8 mouse cellular contexts compared by ENCODE assay signal in genomic region chr9:21955225-21955569, GRCm38 (mm10). TPM values are rescaled to one million over a fixed set of nuclear protein-coding genes. Genes with fewer than 3 reads are reported as not detected.
A peak's percentile ranks its signal among the peaks of the same experiment; 100 is the strongest.
DNase-seq lines count a peak whose midpoint lies in the region; ATAC-seq and TF ChIP-seq lines count a peak whose summit lies in the region.

No protein-coding gene starts in this region.

- WGBS in heart, embryonic 13.5 days, result 1% methylated on average over 18 of the region's 18 CpGs
- WGBS in macrophage (ENCODE audit: missing documents), result 0% methylated on average over 18 of the region's 18 CpGs

- peaks cover 12% of the 10 kb centered on the region for H3K79me2 ChIP-seq in MEL (ENCODE audit: control insufficient read depth, insufficient read depth, low read length, poor library complexity)
- H3K79me2 ChIP-seq in macrophage (ENCODE audit: inconsistent target), result no peaks in the 10 kb centered on the region

- H3K4me2 ChIP-seq in heart, embryonic 13.5 days, result peak overlapping the region; percentile 76

- peak overlapping the region; percentile 94 for H3K27ac ChIP-seq in heart, embryonic 13.5 days (replicated peaks)
- H3K27ac ChIP-seq in MEL (ENCODE audit: control insufficient read depth, low read depth, low read length) (peak overlapping the region; percentile 87), macrophage (peak overlapping the region; percentile 55)

- no peak for TF ChIP-seq POLR2A in MEL (IDR thresholded peaks at IDR 0.05; ENCODE audit: control insufficient read depth in 1 of 2, insufficient read depth in 1 of 2, low read depth in 1 of 2, low read length in 2 of 2, poor library complexity in 1 of 2)

- peak; percentile 50 for ATAC-seq in heart, embryonic 13.5 days (ENCODE audit: extremely low read depth, insufficient number of reproducible peaks, low FRiP score, low TSS enrichment)
- ATAC-seq in granulocyte monocyte progenitor cell, adult 5-6 weeks (replicated peaks; ENCODE audit: poor library complexity, severe bottlenecking), result peak; percentile 20

- no peak for TF ChIP-seq RAD21 in MEL (IDR thresholded peaks at IDR 0.05; ENCODE audit: low read depth, low read length)

- TF ChIP-seq EP300 in MEL (IDR thresholded peaks at IDR 0.05; ENCODE audit: low read depth in 1 of 2, low read length in 2 of 2), result no peak

- H3K4me3 ChIP-seq in heart, embryonic 13.5 days, result peak overlapping the region; percentile 79
- H3K4me3 ChIP-seq in MEL (ENCODE audit: control insufficient read depth in 1 of 2, insufficient read depth in 1 of 2, low read depth in 2 of 2, low read length in 2 of 2) (peak overlapping the region; percentile 52 to 66), macrophage (ENCODE audit: inconsistent target) (peak overlapping the region; percentile 43)

- no peaks in the 10 kb centered on the region for H3K9me3 ChIP-seq in heart, embryonic 13.5 days
- no peaks in the 10 kb centered on the region for H3K9me3 ChIP-seq in MEL (replicated peaks; ENCODE audit: insufficient read depth, low read length)

- peaks cover 15% of the 10 kb centered on the region for H3K4me1 ChIP-seq in heart, embryonic 13.5 days
- H3K4me1 ChIP-seq in MEL (ENCODE audit: control insufficient read depth in 1 of 2, insufficient read depth in 2 of 2, low read length in 2 of 2), result peaks cover 7 to 28% of the 10 kb centered on the region in 2 experiments

- H3K9ac ChIP-seq in heart, embryonic 13.5 days, result peak overlapping the region; percentile 88
- peak overlapping the region; percentile 76 for H3K9ac ChIP-seq in MEL (ENCODE audit: control insufficient read depth, low read depth, low read length, poor library complexity, severe bottlenecking)

- peak in 1 of 3 experiments; percentile 61; a peak in 2 of 6 replicates for TF ChIP-seq CTCF in MEL (IDR thresholded peaks at IDR 0.05 in 2 of 3, conservative IDR thresholded peaks at IDR 0.05 in 1 of 3; ENCODE audit: control insufficient read depth in 1 of 3, insufficient read depth in 1 of 3, low read depth in 2 of 3, low read length in 3 of 3, poor library complexity in 1 of 3, severe bottlenecking in 1 of 3)

- H3K36me3 ChIP-seq in heart, embryonic 13.5 days, result peaks cover 24% of the 10 kb centered on the region
- H3K36me3 ChIP-seq in MEL (ENCODE audit: control insufficient read depth in 1 of 2, insufficient read depth in 2 of 2, low read length in 2 of 2) (peaks cover 7 to 21% of the 10 kb centered on the region in 2 experiments), macrophage (ENCODE audit: inconsistent target) (no peaks in the 10 kb centered on the region)

- peaks cover 9% of the 10 kb centered on the region for H3K27me3 ChIP-seq in heart, embryonic 13.5 days (replicated peaks)
- H3K27me3 ChIP-seq in MEL (ENCODE audit: control insufficient read depth in 1 of 2, insufficient read depth in 2 of 2, low read length in 2 of 2), result no peaks in the 10 kb centered on the region

- DNase-seq in heart, postnatal 4 days, result no peak
- DNase-seq in MEL (ENCODE audit: low read depth, low spot score), result no peak
- no peak for DNase-seq in urinary bladder, postnatal 14 days (ENCODE audit: low spot score)
- DNase-seq in layer of hippocampus, adult 9-10 months (ENCODE audit: low spot score), result no peak
- DNase-seq in c-Kit-positive CD71-positive TER-119-positive erythroid progenitor cells, embryonic 14.5 days (ENCODE audit: low spot score), result no peak

TF ChIP-seq in MEL, 35 proteins besides CTCF, POLR2A, EP300 and RAD21 (continues in another document):
- TF ChIP-seq E2F4 (IDR thresholded peaks at IDR 0.05; ENCODE audit: borderline replicate concordance, low read depth, low read length), result no peak
- TF ChIP-seq HCFC1 (IDR thresholded peaks at IDR 0.05; ENCODE audit: low read depth, low read length), result no peak
- no peak for TF ChIP-seq USF1 (IDR thresholded peaks at IDR 0.05; ENCODE audit: low read depth, low read length)
- TF ChIP-seq TBP (IDR thresholded peaks at IDR 0.05; ENCODE audit: low read depth, low read length), result no peak
- no peak for TF ChIP-seq GABPA (IDR thresholded peaks at IDR 0.05; ENCODE audit: low read depth, low read length)
- TF ChIP-seq MEF2A (IDR thresholded peaks at IDR 0.05; ENCODE audit: extremely low read depth, insufficient replicate concordance, low read depth, low read length, poor library complexity, severe bottlenecking), result no peak
- no peak for TF ChIP-seq MAZ (IDR thresholded peaks at IDR 0.05; ENCODE audit: low read depth, low read length)

RNA-seq across cellular contexts. Expression of gene Swsap1, which starts 0.4 kb away (rescaled TPM):
- 5.1 and 5.7 TPM in 2 replicates for polyA plus RNA-seq in heart, embryonic 13.5 days (2015; fragmentation: Nextera tagmentation; extraction: Ambion mirVana)
- 1 to 10 TPM; 8.8 to 9.0 TPM for total RNA-seq in heart, postnatal 4 days (2021)
- 12.7 and 17.2 TPM in 2 replicates for total RNA-seq in MEL (2012; rRNA removed)
- polyA plus RNA-seq in MEL (2012; ENCODE audit: insufficient read depth in 1 of 2, insufficient read length in 2 of 2, low read depth in 1 of 2, low replicate concordance in 2 of 2, missing spikeins in 1 of 2), result 10 to 100 TPM in 1 of 2 experiments, not detected in 1; 19.3 TPM
- total RNA-seq in granulocyte monocyte progenitor cell, adult 5-6 weeks (2014; fragmentation: Nextera tagmentation), result 7.8 and 9.9 TPM in 2 replicates
- 7.6 and 8.2 TPM in 2 replicates for total RNA-seq in granulocyte monocyte progenitor cell, adult 5-6 weeks (2017)
- total RNA-seq in macrophage (2018; cell fraction: chromatin; rRNA removed), result 1 to 10 TPM in 10 of 26 experiments, under 1 TPM in 5, not detected in 11; 0.40 to 4.0 (median 1.4) TPM
- 1 to 10 TPM; 1.4 to 7.9 (median 5.2) TPM for total RNA-seq in macrophage (2018; cell fraction: cytosol; rRNA removed)
- total RNA-seq in macrophage (2018; cell fraction: nucleus; rRNA removed), result 1 to 10 TPM in 19 of 26 experiments, under 1 TPM in 6, not detected in 1; 0.40 to 5.5 (median 1.9) TPM
- 5.2 to 6.3 TPM (median 5.4 TPM) in 3 replicates for polyA plus RNA-seq in macrophage (2018)

RNA-seq across cellular contexts. Expression of gene Epor, which starts 8.1 kb away (rescaled TPM):
- 7.3 and 8.5 TPM in 2 replicates for polyA plus RNA-seq in heart, embryonic 13.5 days (2015; fragmentation: Nextera tagmentation; extraction: Ambion mirVana)
- 1 to 10 TPM; 1.7 to 2.1 TPM for total RNA-seq in heart, postnatal 4 days (2021)
- 139 and 192 TPM in 2 replicates for total RNA-seq in MEL (2012; rRNA removed)
- polyA plus RNA-seq in MEL (2012; ENCODE audit: insufficient read depth in 1 of 2, insufficient read length in 2 of 2, low read depth in 1 of 2, low replicate concordance in 2 of 2, missing spikeins in 1 of 2) (100 to 1,000 TPM in 1 of 2 experiments, not detected in 1; 440 TPM), macrophage (2018) (5.3 to 6.7 TPM (median 6.5 TPM) in 3 replicates)
- total RNA-seq in granulocyte monocyte progenitor cell, adult 5-6 weeks (2014; fragmentation: Nextera tagmentation), result 0.21 and 0.41 TPM in 2 replicates
- total RNA-seq in granulocyte monocyte progenitor cell, adult 5-6 weeks (2017), result 0.77 TPM in 1 of 2 replicates, not detected in the other
- total RNA-seq in macrophage (2018; cell fraction: chromatin; rRNA removed), result 10 to 100 TPM in 1 of 26 experiments, 1 to 10 TPM in 10, under 1 TPM in 10, not detected in 5; 0.49 to 11.8 (median 1.0) TPM
- total RNA-seq in macrophage (2018; cell fraction: cytosol; rRNA removed), result 1 to 10 TPM in 18 of 26 experiments, under 1 TPM in 8; 0.30 to 9.2 (median 2.9) TPM
- 1 to 10 TPM in 14 of 26 experiments, under 1 TPM in 9, not detected in 3; 0.29 to 9.8 (median 2.6) TPM for total RNA-seq in macrophage (2018; cell fraction: nucleus; rRNA removed)

RNA-seq across cellular contexts. Expression of gene Plppr2, which starts 18.4 kb away (rescaled TPM):
- 5.1 and 5.2 TPM in 2 replicates for polyA plus RNA-seq in heart, embryonic 13.5 days (2015; fragmentation: Nextera tagmentation; extraction: Ambion mirVana)
- 1 to 10 TPM; 3.0 to 3.1 TPM for total RNA-seq in heart, postnatal 4 days (2021)
- 1.3 and 1.4 TPM in 2 replicates for total RNA-seq in MEL (2012; rRNA removed)
- 10 to 100 TPM in 1 of 2 experiments, not detected in 1; 13.9 TPM for polyA plus RNA-seq in MEL (2012; ENCODE audit: insufficient read depth in 1 of 2, insufficient read length in 2 of 2, low read depth in 1 of 2, low replicate concordance in 2 of 2, missing spikeins in 1 of 2)
- 0.58 and 1.4 TPM in 2 replicates for total RNA-seq in granulocyte monocyte progenitor cell, adult 5-6 weeks (2014; fragmentation: Nextera tagmentation)
- total RNA-seq in granulocyte monocyte progenitor cell, adult 5-6 weeks (2017), result not detected in 2 replicates
- total RNA-seq in macrophage (2018; cell fraction: chromatin; rRNA removed), result 1 to 10 TPM; 2.5 to 8.0 (median 4.6) TPM
- 1 to 10 TPM in 7 of 26 experiments, under 1 TPM in 19; 0.33 to 1.4 (median 0.88) TPM for total RNA-seq in macrophage (2018; cell fraction: cytosol; rRNA removed)
- total RNA-seq in macrophage (2018; cell fraction: nucleus; rRNA removed), result 1 to 10 TPM; 1.8 to 5.5 (median 3.6) TPM
- polyA plus RNA-seq in macrophage (2018), result 0.36 to 1.4 TPM (median 0.91 TPM) in 3 replicates

RNA-seq across cellular contexts. Expression of gene Tmem205, which starts 27.8 kb away (rescaled TPM):
- polyA plus RNA-seq in heart, embryonic 13.5 days (2015; fragmentation: Nextera tagmentation; extraction: Ambion mirVana), result 41.5 and 47.8 TPM in 2 replicates
- 10 to 100 TPM; 20.1 to 21.3 TPM for total RNA-seq in heart, postnatal 4 days (2021)
- total RNA-seq in MEL (2012; rRNA removed), result 118 and 128 TPM in 2 replicates
- polyA plus RNA-seq in MEL (2012; ENCODE audit: insufficient read depth in 1 of 2, insufficient read length in 2 of 2, low read depth in 1 of 2, low replicate concordance in 2 of 2, missing spikeins in 1 of 2) (100 to 1,000 TPM in 1 of 2 experiments, not detected in 1; 114 TPM), macrophage (2018) (14.3 to 71.0 TPM (median 48.2 TPM) in 3 replicates)
- 40.4 and 75.8 TPM in 2 replicates for total RNA-seq in granulocyte monocyte progenitor cell, adult 5-6 weeks (2014; fragmentation: Nextera tagmentation)
- 21.1 and 33.3 TPM in 2 replicates for total RNA-seq in granulocyte monocyte progenitor cell, adult 5-6 weeks (2017)
- total RNA-seq in macrophage (2018; cell fraction: chromatin; rRNA removed), result 10 to 100 TPM in 13 of 26 experiments, 1 to 10 TPM in 13; 1.2 to 40.1 (median 10.5) TPM
- total RNA-seq in macrophage (2018; cell fraction: cytosol; rRNA removed), result 10 to 100 TPM; 29.1 to 56.4 (median 38.6) TPM
- 10 to 100 TPM in 25 of 26 experiments, 1 to 10 TPM in 1; 10.0 to 47.0 (median 18.5) TPM for total RNA-seq in macrophage (2018; cell fraction: nucleus; rRNA removed)

RNA-seq across cellular contexts. Expression of gene Ccdc159, which starts 27.9 kb away (rescaled TPM):
- polyA plus RNA-seq in heart, embryonic 13.5 days (2015; fragmentation: Nextera tagmentation; extraction: Ambion mirVana), result 2.6 and 3.2 TPM in 2 replicates
- total RNA-seq in heart, postnatal 4 days (2021), result 1 to 10 TPM in 1 of 2 experiments, under 1 TPM in 1; 0.83 to 1.2 TPM
- total RNA-seq in MEL (2012; rRNA removed), result 1.0 and 1.4 TPM in 2 replicates
- polyA plus RNA-seq in MEL (2012; ENCODE audit: insufficient read depth in 1 of 2, insufficient read length in 2 of 2, low read depth in 1 of 2, low replicate concordance in 2 of 2, missing spikeins in 1 of 2) (1 to 10 TPM in 1 of 2 experiments, not detected in 1; 6.4 TPM), macrophage (2018) (0.63 to 1.3 TPM (median 1.1 TPM) in 3 replicates)
- not detected in 2 replicates for total RNA-seq in granulocyte monocyte progenitor cell, adult 5-6 weeks (2014; fragmentation: Nextera tagmentation)
- 0.69 TPM in 1 of 2 replicates, not detected in the other for total RNA-seq in granulocyte monocyte progenitor cell, adult 5-6 weeks (2017)
- total RNA-seq in macrophage (2018; cell fraction: chromatin; rRNA removed), result 10 to 100 TPM in 20 of 26 experiments, 1 to 10 TPM in 6; 7.1 to 19.0 (median 12.5) TPM
- total RNA-seq in macrophage (2018; cell fraction: cytosol; rRNA removed), result 1 to 10 TPM in 13 of 26 experiments, under 1 TPM in 13; 0.62 to 1.6 (median 1.0) TPM
- 10 to 100 TPM in 1 of 26 experiments, 1 to 10 TPM in 25; 1.4 to 11.4 (median 4.2) TPM for total RNA-seq in macrophage (2018; cell fraction: nucleus; rRNA removed)

Comparison
In these comparisons a context has a peak if more than half of its experiments do, and no peak if none do; other contexts are left out.
1. RNA of gene Epor, which starts 8.1 kb away (total RNA-seq): 139 to 192 TPM in MEL; 1.7 to 2.1 TPM in heart, postnatal 4 days and 0.21 to 0.77 TPM in granulocyte monocyte progenitor cell, adult 5-6 weeks; every median in the first group is over 10 times any median in the second.
2. Peak in every context shown above with its lines, with median percentiles within 50 percentile points of each other: H3K27ac ChIP-seq and H3K4me3 ChIP-seq.